Mouse (Mus musculus) heart, embryonic 13.5 days (tissue): ENCODE data around the gene Slc24a2. TPM values are rescaled to one million over a fixed set of nuclear protein-coding genes. Genes with fewer than 3 reads are reported as not detected.
A peak's percentile ranks its signal among the peaks of the same experiment; 100 is the strongest.

Experiments
- ATAC-seq: fragments of 200-750 bp; cut with Nextera tagmentation; 2 replicates; pipeline ENCODE4 v1.8.0; 2017; ENCODE audit warnings: moderate TSS enrichment; ENCODE audit not compliant: insufficient number of reproducible peaks, low FRiP score, low TSS enrichment; ENCODE audit errors: extremely low read depth
- H3K27ac ChIP-seq: fragments of 300-500 bp; sonication (generic); replicated peaks from 2 replicates; pipeline ENCODE4 v1.5.1; 2015; ENCODE audit warnings: moderate library complexity, mild to moderate bottlenecking, inconsistent platforms
- H3K27me3 ChIP-seq: fragments of 300-500 bp; sonication (generic); replicated peaks from 2 replicates; pipeline ENCODE4 v1.6.1; 2015; ENCODE audit warnings: mild to moderate bottlenecking, inconsistent platforms
- H3K36me3 ChIP-seq: fragments of 300-500 bp; sonication (generic); 2 replicates; pipeline ENCODE4 v1.6.1; 2015; ENCODE audit warnings: mild to moderate bottlenecking, inconsistent platforms
- H3K4me1 ChIP-seq: fragments of 300-500 bp; sonication (generic); 2 replicates; pipeline ENCODE4 v1.6.1; 2015; ENCODE audit warnings: inconsistent platforms
- H3K4me2 ChIP-seq: fragments of 300-500 bp; sonication (generic); 2 replicates; pipeline ENCODE4 v1.6.1; 2015; ENCODE audit warnings: inconsistent platforms, mild to moderate bottlenecking, moderate library complexity
- H3K4me3 ChIP-seq: fragments of 300-500 bp; sonication (generic); 2 replicates; pipeline ENCODE4 v1.5.1; 2015; ENCODE audit warnings: moderate library complexity, mild to moderate bottlenecking, inconsistent platforms
- H3K9ac ChIP-seq: fragments of 300-500 bp; sonication (generic); 2 replicates; pipeline ENCODE4 v1.6.1; 2015; ENCODE audit warnings: inconsistent platforms, mild to moderate bottlenecking, moderate library complexity
- H3K9me3 ChIP-seq: fragments of 300-500 bp; sonication (generic); 2 replicates; pipeline ENCODE4 v1.6.1; 2016; ENCODE audit warnings: inconsistent platforms
- WGBS: fragments of 180-500 bp; shearing (Covaris S2); methylation state at CpG from one replicate; pipeline ENCODE4 v1.1.7; 2015; ENCODE audit warnings: mixed read lengths; 5-methylcytosine and 5-hydroxymethylcytosine counted together
- polyA plus RNA-seq: library from polyadenylated mRNA; unstranded; fragments of >200 nt; fragmentation: Nextera tagmentation; extraction: Ambion mirVana; gene quantifications from 2 replicates; pipeline ENCODE4 v1.2.1, GENCODE M21; 2015

Gene Slc24a2
- polyA plus RNA-seq: 4.3 and 4.7 TPM in 2 replicates

GRCm38 (mm10) chr4:87229960-87230551, at the start of gene Slc24a2:
TSS of gene Slc24a2 (minus strand) at chr4:87230477.
- H3K4me3 ChIP-seq: peak within 1 kb of the TSS; percentile 64
- H3K4me2 ChIP-seq: peak within 1 kb of the TSS; percentile 86
- H3K27ac ChIP-seq: peak within 1 kb of the TSS; percentile 43
- H3K27me3 ChIP-seq: peaks cover 11% of the 10 kb centered on the region; the same call in 1 of the 2 replicates
- peaks cover 10% of the 10 kb centered on the region for H3K36me3 ChIP-seq
- peak; percentile 79; the same call in 1 of the 2 replicates for ATAC-seq
- under 1% methylated on average over 59 of the region's 62 CpGs for WGBS
- H3K4me1 ChIP-seq: peaks cover 14% of the 10 kb centered on the region
- peak within 1 kb of the TSS; percentile 77 for H3K9ac ChIP-seq
- no peaks in the 10 kb centered on the region for H3K9me3 ChIP-seq

- Histone ChIP-seq H3K36me3 (no peaks in the 10 kb centered on the region), H3K4me2 (no peak overlapping the region), H3K27me3 (no peaks in the 10 kb centered on the region), H3K9ac (no peak overlapping the region), H3K4me1 (no peaks in the 10 kb centered on the region), H3K4me3 (no peak overlapping the region), H3K27ac (no peak overlapping the region), H3K9me3 (no peaks in the 10 kb centered on the region)
- no peak for ATAC-seq
- WGBS: 39% methylated on average over 1 of the region's 1 CpGs
Observed at GRCm38 (mm10) chr4:87274825-87275224, 44.5 kb upstream of the Slc24a2 start.

- 69% methylated on average over 2 of the region's 2 CpGs for whole genome bisulfite sequencing
- ATAC-seq: no peak
- H3K9me3 ChIP-seq: no peaks in the 10 kb centered on the region
- no peak overlapping the region for H3K4me2 ChIP-seq
- no peaks in the 10 kb centered on the region for H3K4me1 ChIP-seq
- H3K36me3 ChIP-seq: no peaks in the 10 kb centered on the region
- H3K4me3 ChIP-seq: no peak overlapping the region
- H3K27me3 ChIP-seq: no peaks in the 10 kb centered on the region
- H3K9ac ChIP-seq: no peak overlapping the region
- H3K27ac ChIP-seq: no peak overlapping the region
Observed at GRCm38 (mm10) chr4:87274276-87274675, 44.0 kb upstream of the Slc24a2 start.

GRCm38 (mm10) chr4:87273476-87273875, 43.2 kb upstream of the Slc24a2 start:
- Histone ChIP-seq H3K4me1 (no peaks in the 10 kb centered on the region), H3K9ac (no peak overlapping the region), H3K27me3 (no peaks in the 10 kb centered on the region), H3K4me3 (no peak overlapping the region), H3K9me3 (no peaks in the 10 kb centered on the region), H3K4me2 (no peak overlapping the region), H3K36me3 (no peaks in the 10 kb centered on the region), H3K27ac (no peak overlapping the region)
- WGBS: 85% methylated on average over 3 of the region's 3 CpGs
- no peak for ATAC-seq

- peak overlapping the region; percentile 86 for H3K4me2 ChIP-seq
- H3K27ac ChIP-seq: peak overlapping the region; percentile 43
- peaks cover 10% of the 10 kb centered on the region for H3K36me3 ChIP-seq
- H3K4me1 ChIP-seq: peaks cover 16% of the 10 kb centered on the region
- peak overlapping the region; percentile 77 for H3K9ac ChIP-seq
- 11% methylated on average over 14 of the region's 14 CpGs for WGBS
- ATAC-seq: no peak
- H3K27me3 ChIP-seq: peaks cover 11% of the 10 kb centered on the region; the same call in 1 of the 2 replicates
- H3K4me3 ChIP-seq: peak overlapping the region; percentile 64
- H3K9me3 ChIP-seq: no peaks in the 10 kb centered on the region
Observed at GRCm38 (mm10) chr4:87229224-87229959, 885 bp downstream of the Slc24a2 start.

GRCm38 (mm10) chr4:87221586-87221985, 8.7 kb downstream of the Slc24a2 start:
- Histone ChIP-seq H3K36me3 (no peaks in the 10 kb centered on the region), H3K4me1 (peaks cover 20% of the 10 kb centered on the region), H3K4me3 (no peak overlapping the region), H3K4me2 (no peak overlapping the region), H3K27me3 (no peaks in the 10 kb centered on the region), H3K9me3 (no peaks in the 10 kb centered on the region), H3K9ac (no peak overlapping the region), H3K27ac (no peak overlapping the region)
- no peak for ATAC-seq
- 33% methylated on average over 2 of the region's 2 CpGs for WGBS

- Histone ChIP-seq H3K9me3 (no peaks in the 10 kb centered on the region), H3K27me3 (no peaks in the 10 kb centered on the region), H3K4me2 (no peak overlapping the region), H3K9ac (no peak overlapping the region), H3K27ac (0 out of 2 replicates have a peak overlapping the region, but pooled peaks have one; percentile 32), H3K36me3 (no peaks in the 10 kb centered on the region), H3K4me1 (peaks cover 8% of the 10 kb centered on the region; the same call in 1 of the 2 replicates), H3K4me3 (no peak overlapping the region)
- WGBS: 59% methylated on average over 5 of the region's 5 CpGs
- no peak for ATAC-seq
Observed at GRCm38 (mm10) chr4:87218196-87218595, 12.1 kb downstream of the Slc24a2 start.

- peak; percentile 54; the same call in 1 of the 2 replicates for ATAC-seq
Observed at GRCm38 (mm10) chr4:87211344-87211978, 18.8 kb downstream of the Slc24a2 start.

GRCm38 (mm10) chr4:87210533-87210932, 19.7 kb downstream of the Slc24a2 start:
- peak overlapping the region; percentile 93 for H3K27ac ChIP-seq
- WGBS: 52% methylated on average over 3 of the region's 3 CpGs
- H3K9ac ChIP-seq: no peak overlapping the region
- peak overlapping the region; percentile 45 for H3K4me2 ChIP-seq
- no peak for ATAC-seq
- no peak overlapping the region for H3K4me3 ChIP-seq
- peaks cover 29% of the 10 kb centered on the region for H3K4me1 ChIP-seq
- H3K27me3 ChIP-seq: no peaks in the 10 kb centered on the region
- H3K36me3 ChIP-seq: no peaks in the 10 kb centered on the region
- H3K9me3 ChIP-seq: no peaks in the 10 kb centered on the region

More at GRCm38 (mm10) chr4:87211344-87211978, 18.8 kb downstream of the Slc24a2 start:
- Histone ChIP-seq H3K4me2 (peak overlapping the region; percentile 45), H3K4me3 (no peak overlapping the region), H3K4me1 (peaks cover 29% of the 10 kb centered on the region), H3K36me3 (no peaks in the 10 kb centered on the region), H3K27me3 (no peaks in the 10 kb centered on the region), H3K9ac (0 out of 2 replicates have a peak overlapping the region, but pooled peaks have one; percentile 50), H3K9me3 (no peaks in the 10 kb centered on the region), H3K27ac (peak overlapping the region; percentile 93)
- WGBS: 25% methylated on average over 6 of the region's 6 CpGs

- Histone ChIP-seq H3K9me3 (no peaks in the 10 kb centered on the region), H3K27me3 (no peaks in the 10 kb centered on the region), H3K36me3 (no peaks in the 10 kb centered on the region), H3K4me2 (no peak overlapping the region), H3K4me3 (no peak overlapping the region), H3K27ac (no peak overlapping the region), H3K9ac (no peak overlapping the region), H3K4me1 (peaks cover 8% of the 10 kb centered on the region; the same call in 1 of the 2 replicates)
- WGBS: 56% methylated on average over 2 of the region's 2 CpGs
- ATAC-seq: no peak
Observed at GRCm38 (mm10) chr4:87202081-87202480, 28.2 kb downstream of the Slc24a2 start.

- ATAC-seq: no peak
- Histone ChIP-seq H3K9ac (no peak overlapping the region), H3K4me3 (no peak overlapping the region), H3K4me2 (no peak overlapping the region), H3K9me3 (no peaks in the 10 kb centered on the region), H3K36me3 (no peaks in the 10 kb centered on the region), H3K27me3 (no peaks in the 10 kb centered on the region), H3K27ac (no peak overlapping the region), H3K4me1 (peaks cover 8% of the 10 kb centered on the region; the same call in 1 of the 2 replicates)
- WGBS: 71% methylated on average over 3 of the region's 3 CpGs
Observed at GRCm38 (mm10) chr4:87201229-87201628, 29.0 kb downstream of the Slc24a2 start.
